Mouse (Mus musculus) retina, adult 2 months (tissue): ENCODE results near the gene Tmprss7.

Experiments used
- DNase-seq: peaks from one replicate; pipeline ENCODE4 v3.0.0-alpha.2; 2012; ENCODE audit warnings: low read depth, low spot score

Tmprss7 gene

GRCm38 (mm10) chr16:45693558-45693957, at the start of gene Tmprss7:
TSS of gene Tmprss7 (minus strand) at chr16:45693658.
- no peak for DNase-seq

DNA sequence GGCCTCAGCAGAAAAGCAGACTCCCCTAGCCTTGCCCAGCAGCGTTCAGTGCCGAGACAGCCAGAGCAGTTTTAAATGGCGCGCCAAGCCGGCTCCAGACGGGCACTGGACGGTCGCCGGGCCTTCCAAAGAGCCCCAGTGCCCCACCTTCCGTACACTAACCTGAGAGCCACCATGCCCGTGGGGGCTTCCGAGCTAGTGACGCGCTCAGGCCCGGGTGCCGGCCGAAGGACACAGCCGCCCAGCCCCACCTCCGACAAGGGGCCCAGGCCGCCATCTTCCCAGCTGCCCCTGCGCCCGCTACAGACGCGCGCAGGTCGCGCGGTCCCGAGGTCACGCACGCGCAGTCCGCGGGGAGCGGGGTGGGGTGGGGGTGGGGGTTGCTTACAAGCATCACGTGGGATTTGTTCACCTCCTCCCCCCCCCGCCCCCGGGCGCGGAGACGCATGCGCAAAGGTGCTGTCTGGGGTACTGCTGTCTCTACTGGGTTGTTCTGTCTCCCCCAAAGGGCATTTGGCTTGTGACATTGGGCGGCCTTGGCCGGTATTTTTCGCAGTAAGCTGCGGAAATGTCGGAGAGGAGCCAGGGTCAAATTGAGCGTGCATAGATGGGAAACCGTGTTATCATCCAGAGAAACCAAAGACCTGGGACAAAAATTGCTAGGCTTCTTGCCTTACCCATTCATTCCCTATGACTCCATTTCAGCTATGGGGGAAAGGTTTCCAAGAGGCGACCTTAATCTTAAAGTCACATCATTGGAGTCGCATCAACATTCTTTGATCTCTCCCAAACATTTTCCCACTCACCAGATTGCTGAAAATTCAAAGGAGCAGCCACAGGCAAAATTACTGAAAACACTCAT, 49.4 kb upstream of the Tmprss7 start, which contains the start of gene Abhd10:
Abhd10 (minus strand) TSS at position 341 of the 862 bp plus-strand sequence.
- DNase-seq: peak; percentile 91

- DNase-seq: no peak
Measured at GRCm38 (mm10) chr16:45737880-45738279, 44.4 kb upstream of the Tmprss7 start.

DNA sequence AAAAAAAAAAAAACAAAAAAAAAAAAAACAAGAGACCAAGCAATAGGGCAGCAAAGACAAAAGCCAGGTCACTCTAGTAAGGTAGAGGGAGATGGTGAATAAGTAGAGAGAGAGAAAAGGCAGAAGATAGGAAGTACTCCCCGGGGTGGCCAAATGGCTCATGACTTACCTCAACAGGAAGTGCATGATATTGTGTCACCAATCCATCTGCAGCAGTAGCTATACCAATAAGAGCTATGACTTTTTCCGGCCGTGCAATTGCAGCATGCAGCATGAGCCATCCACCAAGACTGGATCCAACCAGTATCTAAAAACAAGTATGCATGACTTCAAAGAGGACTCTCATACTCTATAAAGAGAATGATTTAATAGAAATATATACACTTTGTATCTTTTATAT, 43.3 kb upstream of the Tmprss7 start:
- no peak for DNase-seq

DNA sequence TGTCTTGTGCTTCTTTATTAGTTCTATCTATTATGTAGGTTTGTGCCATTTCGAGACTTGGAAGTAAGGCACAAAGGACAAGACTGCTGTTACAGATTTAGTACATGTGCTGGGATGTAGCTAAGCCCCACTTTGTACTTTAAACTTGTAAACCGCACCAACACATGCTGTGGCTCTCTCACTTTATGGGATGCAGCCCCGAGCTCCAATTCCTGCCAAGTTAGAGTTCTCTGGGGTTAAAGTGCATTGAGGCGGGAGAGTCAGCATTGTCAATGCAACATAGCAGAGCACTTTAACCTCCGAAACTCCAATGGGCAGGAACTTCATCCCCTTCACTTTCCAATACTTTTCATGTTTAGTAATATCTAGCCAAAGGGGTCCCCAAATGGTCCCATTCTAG, 35.7 kb upstream of the Tmprss7 start:
- no peak for DNase-seq

DNA sequence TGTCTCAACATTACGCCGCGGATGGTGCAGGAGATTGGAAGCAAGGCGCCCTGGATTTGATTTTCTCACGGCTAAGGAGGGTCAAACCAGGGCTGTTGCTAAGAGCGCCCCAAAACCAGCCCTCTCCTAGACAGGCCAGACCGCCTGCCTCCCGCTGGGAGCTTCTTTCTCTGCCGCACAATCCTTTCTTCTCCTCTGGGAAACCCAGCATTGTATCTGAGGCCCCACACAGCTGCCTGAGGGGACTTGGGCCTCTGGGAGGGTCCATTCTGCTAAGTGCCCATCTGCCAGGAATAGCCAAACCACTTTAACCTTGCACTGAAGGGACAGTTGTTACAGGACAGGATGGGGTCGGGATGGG, 31.3 kb upstream of the Tmprss7 start:
- no peak for DNase-seq

- no peak for DNase-seq
Measured at GRCm38 (mm10) chr16:45724061-45724741, 30.7 kb upstream of the Tmprss7 start, which contains the start of gene Tagln3. TSS of gene Tagln3 (minus strand) at chr16:45724608.

- DNase-seq: no peak
Measured at GRCm38 (mm10) chr16:45723172-45723901, 29.9 kb upstream of the Tmprss7 start.

- DNase-seq: no peak
Measured at GRCm38 (mm10) chr16:45722460-45722951, 29.0 kb upstream of the Tmprss7 start.

GRCm38 (mm10) chr16:45720022-45720630, 26.7 kb upstream of the Tmprss7 start:
- no peak for DNase-seq

- DNase-seq: no peak
Measured at GRCm38 (mm10) chr16:45718296-45718695, 24.8 kb upstream of the Tmprss7 start.

DNA sequence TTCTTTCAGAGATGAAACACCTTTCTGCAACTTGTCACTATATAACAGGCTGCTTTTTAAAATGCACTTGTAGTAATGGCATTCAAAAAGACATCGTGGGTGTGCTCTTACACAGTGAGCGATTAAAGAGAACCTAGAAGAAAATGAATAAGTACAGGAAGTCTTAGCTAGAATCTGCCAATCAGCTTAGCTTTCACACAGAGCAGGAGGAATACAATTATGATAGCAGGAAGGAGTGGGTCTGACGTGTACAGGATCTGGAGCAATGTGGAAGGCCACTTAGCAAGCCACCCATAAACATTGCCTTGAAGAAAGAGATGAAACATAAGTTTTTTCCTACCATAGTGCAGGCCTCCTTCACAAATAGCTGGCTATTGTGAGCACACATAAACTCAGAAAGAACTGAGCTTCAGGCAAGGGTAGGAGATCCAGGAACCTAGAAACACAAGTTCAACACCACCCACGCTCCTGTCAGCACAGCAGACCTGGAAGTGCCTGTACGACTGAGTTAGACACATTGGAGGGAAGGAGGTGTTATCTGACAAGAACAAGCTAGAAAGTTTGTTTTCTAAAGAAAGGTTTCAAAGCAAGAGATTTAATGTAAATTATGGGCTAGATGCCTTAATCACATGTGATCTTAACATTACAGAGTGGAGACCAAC, 21.2 kb upstream of the Tmprss7 start:
- no peak for DNase-seq

DNA sequence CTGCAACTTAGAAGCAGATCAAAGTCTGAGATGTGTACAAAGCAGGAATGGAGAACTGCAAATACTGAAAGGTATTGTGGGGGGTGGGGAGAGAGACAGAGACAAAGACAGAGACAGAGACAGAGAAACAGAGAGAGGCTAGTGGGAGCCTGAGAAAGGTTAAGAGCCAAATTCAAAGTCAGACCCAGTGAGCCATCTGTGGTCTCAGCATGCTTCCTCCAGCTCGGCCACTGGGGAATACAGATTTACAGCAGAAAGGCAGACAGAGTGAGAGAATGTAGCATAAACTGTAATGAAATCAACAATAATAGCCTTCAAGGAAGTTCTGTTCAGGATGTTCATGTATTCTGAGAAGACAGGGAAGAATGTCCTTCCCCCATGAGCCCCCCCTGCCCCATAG, 20.4 kb upstream of the Tmprss7 start:
- no peak for DNase-seq

DNA sequence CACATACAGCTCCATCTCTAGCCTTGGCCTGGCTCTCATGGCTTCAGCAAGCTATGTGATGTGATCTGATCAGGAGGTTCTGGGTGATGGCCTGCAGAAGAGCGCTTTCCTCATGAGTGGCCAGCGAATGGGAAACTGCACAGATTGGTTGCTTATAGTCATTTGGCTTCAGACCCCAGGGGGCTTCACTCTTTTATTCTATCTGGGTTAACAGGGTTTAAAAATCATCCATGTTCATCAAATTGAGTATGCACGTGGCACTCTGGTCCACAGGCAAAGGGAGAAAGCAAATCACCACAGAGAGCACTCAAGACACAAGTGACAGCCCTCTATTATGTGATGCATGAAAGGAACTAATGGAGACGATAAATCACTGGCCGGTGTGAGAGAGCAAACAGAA, 19.8 kb upstream of the Tmprss7 start:
- no peak for DNase-seq

DNA sequence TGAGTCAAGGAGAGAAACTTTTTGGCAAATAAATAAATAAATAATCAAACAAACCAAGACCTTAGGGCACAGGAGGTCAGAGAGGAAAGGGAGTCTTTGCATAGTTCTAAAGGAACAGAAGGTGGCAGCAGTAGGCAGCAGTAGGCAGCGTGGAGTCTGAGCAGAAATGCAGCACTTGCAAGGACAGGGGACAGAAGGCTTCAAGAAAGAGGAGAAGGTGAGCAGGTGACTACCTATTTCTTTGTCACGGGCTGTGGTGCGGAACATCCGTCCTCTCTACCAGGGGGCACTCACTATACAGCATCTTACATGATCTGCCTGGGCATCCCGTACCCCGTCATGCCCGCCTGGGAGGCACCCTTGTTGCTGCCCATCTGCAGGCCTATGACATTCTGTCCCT, 17.8 kb upstream of the Tmprss7 start:
- DNase-seq: no peak

GRCm38 (mm10) chr16:45699301-45699700, 5.8 kb upstream of the Tmprss7 start:
- no peak for DNase-seq

GRCm38 (mm10) chr16:45697996-45698395, 4.5 kb upstream of the Tmprss7 start:
- DNase-seq: no peak

GRCm38 (mm10) chr16:45695445-45696160, 2.1 kb upstream of the Tmprss7 start:
- no peak for DNase-seq

- no peak for DNase-seq
Measured at GRCm38 (mm10) chr16:45692851-45693250, 607 bp downstream of the Tmprss7 start.

- DNase-seq: no peak
Measured at GRCm38 (mm10) chr16:45690178-45690577, 3.3 kb downstream of the Tmprss7 start.
